19 mouse cellular contexts compared by ENCODE assay signal in genomic region chr9:91126630-91127245, GRCm38 (mm10).
DNase-seq lines count a peak whose midpoint lies in the region; ATAC-seq lines count a peak whose summit lies in the region.
"Had no signal": no experiment of that assay in that cellular context is flagged by ENCODE, and none has a peak within 500 bp of the region (broad histone marks: within the 10 kb centered on the region; RNA-seq: fewer than 3 reads in every experiment).

No protein-coding gene starts in this region.

- peak; percentile 85; the same call in 1 of the 2 replicates for ATAC-seq in forebrain, embryonic 13.5 days
- ATAC-seq in frontal cortex, adult (ENCODE audit: low TSS enrichment) = no peak
- ATAC-seq: inflammation-experienced regulatory T-cells, adult 6 months; lung, postnatal 0 days had no signal

- no peak overlapping the region for H3K4me2 ChIP-seq in forebrain, embryonic 13.5 days
- H3K4me2 ChIP-seq: embryonic facial prominence, embryonic 12.5 days; heart, embryonic 12.5 days; kidney, embryonic 15.5 days; liver, embryonic 15.5 days; neural tube, embryonic 15.5 days had no signal

- intact Hi-C loops in left cerebral cortex, postnatal 4 days (cut with DNase I) = no loop called here

- H3K4me1 ChIP-seq in forebrain, embryonic 13.5 days = no peaks in the 10 kb centered on the region; the same call in 1 of the 2 replicates
- H3K4me1 ChIP-seq: embryonic facial prominence, embryonic 12.5 days; heart, embryonic 12.5 days; kidney, embryonic 15.5 days; liver, embryonic 15.5 days; neural tube, embryonic 15.5 days had no signal

- DNase-seq in left cerebral cortex, postnatal 4 days = peak; percentile 84
- no peak for DNase-seq in left cerebral cortex, adult 11 months (ENCODE audit: low spot score)
- peak; percentile 82 for DNase-seq in cerebellum, adult 11 months
- DNase-seq in cerebellum, adult 8-10 months = peak; percentile 83
- no peak for DNase-seq in testis, postnatal 10 days (ENCODE audit: low spot score)
- DNase-seq: heart, postnatal 36 days; right cerebral cortex, postnatal 4 days; thymus, postnatal 4 days had no signal

- no peaks in the 10 kb centered on the region for H3K27me3 ChIP-seq in forebrain, embryonic 13.5 days
- H3K27me3 ChIP-seq: embryonic facial prominence, embryonic 12.5 days; heart, embryonic 12.5 days; kidney, embryonic 15.5 days; liver, embryonic 15.5 days; neural tube, embryonic 15.5 days had no signal

- H3K27ac ChIP-seq in forebrain, embryonic 13.5 days = no peak overlapping the region
- H3K27ac ChIP-seq: embryonic facial prominence, embryonic 12.5 days; kidney, embryonic 15.5 days; liver, embryonic 15.5 days; neural tube, embryonic 15.5 days had no signal

- H3K9me3 ChIP-seq in forebrain, embryonic 13.5 days (replicated peaks) = no peaks in the 10 kb centered on the region
- H3K9me3 ChIP-seq: embryonic facial prominence, embryonic 12.5 days; heart, embryonic 12.5 days; kidney, embryonic 15.5 days; liver, embryonic 15.5 days; neural tube, embryonic 15.5 days had no signal

- no peak overlapping the region for H3K4me3 ChIP-seq in forebrain, embryonic 13.5 days
- H3K4me3 ChIP-seq: embryonic facial prominence, embryonic 12.5 days; heart, embryonic 12.5 days; kidney, embryonic 15.5 days; liver, embryonic 15.5 days; myocyte; neural tube, embryonic 15.5 days had no signal

- no peak overlapping the region for H3K9ac ChIP-seq in forebrain, embryonic 13.5 days
- H3K9ac ChIP-seq: embryonic facial prominence, embryonic 12.5 days; heart, embryonic 12.5 days; kidney, embryonic 15.5 days; liver, embryonic 15.5 days; neural tube, embryonic 15.5 days had no signal

- 43% methylated on average over 8 of the region's 8 CpGs for WGBS in forebrain, embryonic 13.5 days

- no peaks in the 10 kb centered on the region for H3K36me3 ChIP-seq in forebrain, embryonic 13.5 days (ENCODE audit: poor library complexity, severe bottlenecking)
- H3K36me3 ChIP-seq: embryonic facial prominence, embryonic 12.5 days; G1E; heart, embryonic 12.5 days; kidney, embryonic 15.5 days; liver, embryonic 15.5 days; neural tube, embryonic 15.5 days had no signal

Comparison
In these comparisons a context has a peak if more than half of its experiments do, and no peak if none do; other contexts are left out.
1. DNase-seq: peak in left cerebral cortex, postnatal 4 days (single experiment), cerebellum, adult 11 months (single experiment) and cerebellum, adult 8-10 months (single experiment); none in left cerebral cortex, adult 11 months (single experiment) and testis, postnatal 10 days (single experiment).